Mouse (Mus musculus) Patski (cell line): ENCODE results near the gene Pcgf2. TPM values are rescaled to one million over a fixed set of nuclear protein-coding genes. Genes with fewer than 3 reads are reported as not detected.

Experiments
- ATAC-seq: fragments of 100-300 bp; one replicate; pipeline ENCODE4 v1.8.0; 2021
- CTCF ChIA-PET: fragments of 350-600 bp; sonication (Branson Sonifier 250); formaldehyde crosslinking; loops from one replicate; lab custom pipeline; 2022; ENCODE audit warnings: inconsistent platforms; lab: Charles Lee
- POLR2A ChIA-PET: fragments of 350-600 bp; sonication (Branson Sonifier 250); formaldehyde crosslinking; loops from one replicate; lab custom pipeline; 2022; ENCODE audit warnings: antibody characterized with exemption, inconsistent platforms; lab: Charles Lee
- DNase-seq: peaks from one replicate; pipeline ENCODE4 v3.0.0-alpha.2; 2011; ENCODE audit warnings: low read depth, low spot score
- H3K27me3 ChIP-seq: fragments of 371-371 bp; one replicate; pipeline ENCODE4 v1.5.1; 2021
- CTCF ChIP-seq: fragments of 100-300 bp; IDR thresholded peaks from one replicate; pipeline ENCODE4 v1.5.1; 2021
- in situ Hi-C: fragments of 300-500 bp; cut with MboI; formaldehyde crosslinking; loops from 3 replicates; pipeline ENCODE4 v1.11.1; 2018; ENCODE audit warnings: low pct_unique_long_range_greater_than_20kb, mixed read lengths
- polyA plus RNA-seq: library from polyadenylated mRNA; unstranded; gene quantifications from one replicate; pipeline ENCODE4 v1.2.3, GENCODE M21; 2021

Pcgf2 gene
- polyA plus RNA-seq, 1 experiment from 2014 or later, result 47.3 TPM

- POLR2A ChIA-PET, result interaction anchor here (1.8 kb wide), 1 partner anchor 10 kb away, joined by 4 read pairs; no protein-coding TSS in a partner anchor
- DNase-seq (no peak), ATAC-seq (no peak)
- CTCF ChIA-PET, result no interaction called here
- in situ Hi-C loops, result no loop called here
- TF ChIP-seq CTCF, result no peak
- no peaks in the 10 kb centered on the region for H3K27me3 ChIP-seq
Measured at GRCm38 (mm10) chr11:97670234-97671176, 29.8 kb downstream of the Pcgf2 start.

GRCm38 (mm10) chr11:97669829-97670228 lies 30.5 kb downstream of the Pcgf2 start:
- ChIA-PET POLR2A (interaction anchor here (1.8 kb wide), 1 partner anchor 9 kb away, joined by 4 read pairs; no protein-coding TSS in a partner anchor), CTCF (no interaction called here)
- no peaks in the 10 kb centered on the region for H3K27me3 ChIP-seq
- DNase-seq, result no peak
- no peak for ATAC-seq
- in situ Hi-C loops, result loop anchor here (5.0 kb wide), 1 partner anchor 38 kb away; no protein-coding TSS in a partner anchor
- no peak for TF ChIP-seq CTCF

- ATAC-seq (no peak), DNase-seq (no peak)
- TF ChIP-seq CTCF, result no peak
- no peaks in the 10 kb centered on the region for H3K27me3 ChIP-seq
- CTCF ChIA-PET, result interaction anchor here (1.0 kb wide), 1 partner anchor 23 kb away, joined by 4 read pairs; no protein-coding TSS in a partner anchor
- in situ Hi-C loops, result loop anchor here (5.0 kb wide), 1 partner anchor 37 kb away; no protein-coding TSS in a partner anchor
- POLR2A ChIA-PET, result interaction anchor here (1.8 kb wide), 1 partner anchor 9 kb away, joined by 4 read pairs; no protein-coding TSS in a partner anchor
Measured at GRCm38 (mm10) chr11:97669268-97669667, 31.0 kb downstream of the Pcgf2 start.

GRCm38 (mm10) chr11:97668160-97668559 lies 32.1 kb downstream of the Pcgf2 start:
- DNase-seq (no peak), ATAC-seq (no peak)
- no peaks in the 10 kb centered on the region for H3K27me3 ChIP-seq
- ChIA-PET CTCF (interaction anchor here (1.0 kb wide), 2 partner anchors 11 to 24 kb away, joined by 3 to 4 read pairs; no protein-coding TSS in a partner anchor), POLR2A (no interaction called here)
- TF ChIP-seq CTCF, result no peak
- in situ Hi-C loops, result loop anchor here (5.0 kb wide), 1 partner anchor 36 kb away; no protein-coding TSS in a partner anchor

- in situ Hi-C loops, result loop anchor here (5.0 kb wide), 1 partner anchor 34 kb away; no protein-coding TSS in a partner anchor
- DNase-seq, result no peak
- ChIA-PET POLR2A (no interaction called here), CTCF (interaction anchor here (0.7 to 1.4 kb wide), 3 partner anchors 9 to 16 kb away, joined by 3 to 4 read pairs (median 3); no protein-coding TSS in a partner anchor)
- no peaks in the 10 kb centered on the region for H3K27me3 ChIP-seq
- no peak for ATAC-seq
- no peak for TF ChIP-seq CTCF
Measured at GRCm38 (mm10) chr11:97666794-97667193, 33.5 kb downstream of the Pcgf2 start.

- DNase-seq (no peak), ATAC-seq (no peak)
- H3K27me3 ChIP-seq, result no peaks in the 10 kb centered on the region
- ChIA-PET POLR2A (no interaction called here), CTCF (interaction anchor here (1.2 to 1.4 kb wide), 2 partner anchors 9 to 16 kb away, joined by 3 to 4 read pairs; no protein-coding TSS in a partner anchor)
- TF ChIP-seq CTCF, result no peak
- in situ Hi-C loops, result loop anchor here (5.0 kb wide), 1 partner anchor 34 kb away; no protein-coding TSS in a partner anchor
Measured at GRCm38 (mm10) chr11:97666221-97666620, 34.1 kb downstream of the Pcgf2 start.

- H3K27me3 ChIP-seq, result no peaks in the 10 kb centered on the region
- ChIA-PET CTCF (interaction anchor here (0.8 kb wide), 1 partner anchor 20 kb away, joined by 3 read pairs; no protein-coding TSS in a partner anchor), POLR2A (no interaction called here)
- no peak for TF ChIP-seq CTCF
- in situ Hi-C loops, result loop anchor here (5.0 kb wide), 1 partner anchor 33 kb away; no protein-coding TSS in a partner anchor
- DNase-seq (no peak), ATAC-seq (no peak)
Measured at GRCm38 (mm10) chr11:97665431-97665830, 34.9 kb downstream of the Pcgf2 start.

- ChIA-PET POLR2A (interaction anchor here (0.6 kb wide), 1 partner anchor 11 kb away, joined by 3 read pairs; no protein-coding TSS in a partner anchor), CTCF (interaction anchor here (0.8 kb wide), 1 partner anchor 20 kb away, joined by 3 read pairs; no protein-coding TSS in a partner anchor)
- no peaks in the 10 kb centered on the region for H3K27me3 ChIP-seq
- in situ Hi-C loops, result loop anchor here (5.0 kb wide), 1 partner anchor 33 kb away; no protein-coding TSS in a partner anchor
- no peak for TF ChIP-seq CTCF
- no peak for DNase-seq
- ATAC-seq, result no peak
Measured at GRCm38 (mm10) chr11:97664771-97665240, 35.5 kb downstream of the Pcgf2 start.

GRCm38 (mm10) chr11:97664339-97664665 lies 36.0 kb downstream of the Pcgf2 start:
- ChIA-PET POLR2A (no interaction called here), CTCF (no interaction called here)
- TF ChIP-seq CTCF, result no peak
- H3K27me3 ChIP-seq, result no peaks in the 10 kb centered on the region
- DNase-seq (no peak), ATAC-seq (no peak)
- in situ Hi-C loops, result no loop called here
